Mouse (Mus musculus): Measurements from ENCODE around the gene Lta. TPM values are rescaled to one million over a fixed set of nuclear protein-coding genes. Genes with fewer than 3 reads are reported as not detected.

Gene Lta
- total RNA-seq, 2 experiments from 2014 or later, result 0.23 to 0.60 TPM

DNA sequence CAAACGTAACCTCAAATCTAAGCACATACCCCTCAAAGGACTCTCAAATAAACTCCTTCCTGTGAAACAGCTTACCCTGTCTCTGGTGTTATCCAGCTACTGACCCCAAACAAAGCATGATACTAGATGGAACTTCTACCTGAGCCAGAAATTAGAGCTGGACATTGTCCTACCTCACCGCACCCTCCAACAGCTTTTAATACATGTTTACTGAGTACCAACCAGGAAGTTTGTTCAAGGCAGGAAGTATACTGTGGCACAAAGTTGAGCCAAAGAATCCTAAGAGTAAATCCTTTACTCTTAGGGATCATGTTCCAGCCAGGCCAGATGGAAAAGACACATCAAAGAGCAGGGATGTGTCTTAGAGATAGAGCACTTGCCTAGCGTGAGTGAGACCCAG is 5.4 kb upstream of the Lta start:
- DNase-seq (ENCODE audit: low spot score in 2 of 2), result no peak

- no peak for DNase-seq (ENCODE audit: low spot score in 2 of 2)
Observed at GRCm38 (mm10) chr17:35209785-35210535, 4.8 kb upstream of the Lta start.

DNA sequence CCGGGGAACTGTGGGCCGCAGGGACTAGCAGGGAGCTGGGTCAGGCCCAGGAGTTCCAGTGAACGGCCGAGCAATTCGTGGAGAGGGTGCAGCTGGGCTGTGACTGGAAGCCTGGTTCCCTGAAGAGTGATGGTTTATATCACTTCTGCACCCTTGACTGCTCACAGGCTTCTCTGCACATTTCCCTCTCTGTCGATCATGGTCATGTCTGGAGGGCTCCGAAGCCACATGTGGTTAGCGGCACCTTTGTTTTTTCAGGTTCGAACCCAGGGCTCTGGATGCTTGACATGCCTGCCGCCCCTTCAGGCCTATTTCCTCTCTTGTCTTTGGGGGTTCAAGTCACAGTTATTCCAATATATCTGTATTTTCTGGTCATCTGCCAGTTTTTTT is 224 bp upstream of the Lta start:
- DNase-seq (ENCODE audit: low spot score in 2 of 2), result no peak

GRCm38 (mm10) chr17:35202442-35202841 is 2.7 kb downstream of the Lta start:
- no peak for DNase-seq (ENCODE audit: low spot score in 2 of 2)

GRCm38 (mm10) chr17:35201787-35202186 is 3.4 kb downstream of the Lta start, which contains the start of gene Tnf:
Tnf (minus strand) TSS chr17:35202007.
- no peak for DNase-seq (ENCODE audit: low spot score in 2 of 2)

- DNase-seq (ENCODE audit: low spot score in 2 of 2), result no peak
Observed at GRCm38 (mm10) chr17:35201128-35201527, 4.0 kb downstream of the Lta start.

DNA sequence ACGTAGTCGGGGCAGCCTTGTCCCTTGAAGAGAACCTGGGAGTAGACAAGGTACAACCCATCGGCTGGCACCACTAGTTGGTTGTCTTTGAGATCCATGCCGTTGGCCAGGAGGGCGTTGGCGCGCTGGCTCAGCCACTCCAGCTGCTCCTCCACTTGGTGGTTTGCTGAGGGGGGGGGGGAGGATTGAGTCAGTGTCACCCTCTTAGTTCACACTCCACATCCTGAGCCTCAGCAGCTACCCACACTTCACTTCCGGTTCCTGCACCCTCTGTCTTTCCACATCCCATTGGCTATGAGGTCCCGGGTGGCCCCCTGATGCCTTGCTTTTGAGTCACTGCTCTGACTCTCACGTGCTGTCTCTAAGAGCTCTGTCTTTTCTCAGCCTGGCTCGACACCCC is 4.8 kb downstream of the Lta start:
- no peak for DNase-seq (ENCODE audit: low spot score in 2 of 2)

- DNase-seq (ENCODE audit: low spot score in 2 of 2), result no peak
Observed at GRCm38 (mm10) chr17:35198946-35199345, 6.2 kb downstream of the Lta start.

DNA sequence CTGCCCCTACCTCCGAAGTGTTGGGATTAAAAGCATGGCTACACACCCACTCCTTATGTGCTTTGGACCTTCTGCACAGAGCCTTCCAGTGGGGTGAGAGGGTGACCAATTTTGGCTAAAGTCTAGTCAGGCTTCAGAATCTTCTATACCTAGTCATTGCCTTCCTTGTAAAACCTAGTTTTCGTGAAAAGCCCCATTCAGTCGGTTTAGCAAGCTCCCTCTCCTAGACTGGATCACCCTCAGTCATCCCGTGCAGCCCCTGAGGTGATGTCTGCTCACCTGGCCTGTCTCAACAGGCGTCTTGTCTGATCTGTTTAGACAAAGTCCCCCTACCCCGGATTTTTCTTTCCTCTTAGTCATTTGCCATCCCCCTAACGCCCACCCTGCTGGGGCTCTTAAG is 7.1 kb downstream of the Lta start:
- DNase-seq (ENCODE audit: low spot score in 2 of 2), result no peak

DNA sequence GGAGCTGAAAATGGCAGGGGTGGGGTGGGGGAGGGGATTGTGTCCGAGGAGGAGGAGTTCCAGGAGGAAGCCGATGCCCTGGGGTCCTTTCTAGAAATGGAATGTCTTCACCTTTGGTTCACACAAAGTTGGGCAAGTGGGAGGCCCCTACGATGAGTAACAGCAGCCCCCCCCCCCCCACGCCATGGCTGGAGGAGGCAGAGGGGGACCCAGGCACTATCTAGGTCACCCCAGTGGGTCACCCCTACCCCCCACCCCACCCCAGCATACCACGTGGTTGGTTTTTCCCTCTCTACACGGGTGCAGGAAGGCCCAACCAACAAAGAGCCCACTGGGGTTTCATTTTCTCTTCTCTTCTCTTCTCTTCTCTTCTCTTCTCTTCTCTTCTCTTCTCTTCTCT is 8.0 kb downstream of the Lta start:
- DNase-seq (ENCODE audit: low spot score in 2 of 2), result no peak

DNA sequence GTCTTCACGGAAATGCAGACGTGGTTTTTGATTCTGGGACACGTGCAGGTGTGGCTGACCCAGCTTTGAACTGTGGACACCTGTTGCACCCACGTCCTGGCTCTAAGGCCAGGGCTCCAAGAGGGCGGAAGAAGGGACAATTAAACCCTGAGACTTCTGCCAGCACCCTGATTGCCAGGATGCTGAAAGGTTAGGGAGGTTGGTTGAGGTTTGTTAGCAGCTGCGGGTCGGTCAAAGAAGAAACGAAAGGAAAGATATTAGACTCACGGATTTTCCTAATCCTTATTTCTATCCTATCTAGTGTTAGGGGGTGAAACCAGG is 8.9 kb downstream of the Lta start:
- no peak for DNase-seq (ENCODE audit: low spot score in 2 of 2)

- peak; percentile 78 to 83 for DNase-seq (ENCODE audit: low spot score in 2 of 2)
Observed at GRCm38 (mm10) chr17:35195631-35196320, 9.4 kb downstream of the Lta start.

GRCm38 (mm10) chr17:35194844-35195630 is 10.1 kb downstream of the Lta start:
- no peak for DNase-seq (ENCODE audit: low spot score in 2 of 2)

DNA sequence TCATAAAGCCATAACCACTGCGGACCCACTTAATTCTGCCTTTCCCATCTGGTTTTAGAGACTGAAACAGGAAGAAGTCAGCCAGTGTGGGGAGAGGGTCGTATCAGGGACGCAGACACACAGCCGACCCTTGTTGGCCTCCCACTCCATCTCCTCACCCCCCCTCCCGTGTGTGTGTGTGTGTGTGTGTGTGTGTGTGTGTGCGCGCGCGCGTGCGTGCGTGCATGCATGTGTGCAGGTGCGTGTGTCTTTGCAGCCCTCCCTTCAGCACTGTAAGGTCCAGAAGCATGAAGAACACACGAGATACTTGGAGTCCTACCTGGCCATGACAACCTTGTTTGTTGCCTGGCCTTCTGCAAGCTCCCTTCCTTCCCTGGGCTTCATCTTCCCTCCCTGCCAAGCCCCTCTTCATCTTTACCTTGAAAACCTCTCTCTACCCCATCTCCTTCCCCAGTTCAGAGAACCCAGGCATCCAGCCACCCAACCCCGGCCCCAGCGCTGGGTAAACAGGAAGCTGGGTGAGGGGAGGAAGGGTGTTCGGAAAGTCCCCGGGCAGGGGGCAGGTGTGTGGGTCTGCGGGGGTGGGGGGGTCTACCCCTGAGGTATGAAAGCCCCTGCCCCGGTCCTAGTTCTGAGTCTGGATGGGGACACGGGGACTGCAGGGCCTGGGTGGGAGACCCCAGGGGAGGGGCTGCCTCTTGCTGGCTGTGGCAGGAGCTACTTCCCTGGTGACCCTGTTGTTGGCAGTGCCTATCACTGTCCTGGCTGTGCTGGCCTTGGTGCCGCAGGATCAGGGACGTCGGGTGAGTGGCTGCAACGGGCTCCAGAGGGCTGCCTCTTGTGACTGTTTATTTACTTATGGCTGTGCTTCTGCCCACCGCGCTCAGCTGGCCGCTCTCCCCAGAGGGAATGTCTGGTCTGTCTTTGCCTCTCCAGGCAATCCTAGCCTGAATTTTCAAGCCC is 11.0 kb downstream of the Lta start, which contains the start of gene Ltb:
Gene Ltb (plus strand): TSS at position 559 of the 963 bp plus-strand sequence.
- no peak for DNase-seq (ENCODE audit: low spot score in 2 of 2)

DNA sequence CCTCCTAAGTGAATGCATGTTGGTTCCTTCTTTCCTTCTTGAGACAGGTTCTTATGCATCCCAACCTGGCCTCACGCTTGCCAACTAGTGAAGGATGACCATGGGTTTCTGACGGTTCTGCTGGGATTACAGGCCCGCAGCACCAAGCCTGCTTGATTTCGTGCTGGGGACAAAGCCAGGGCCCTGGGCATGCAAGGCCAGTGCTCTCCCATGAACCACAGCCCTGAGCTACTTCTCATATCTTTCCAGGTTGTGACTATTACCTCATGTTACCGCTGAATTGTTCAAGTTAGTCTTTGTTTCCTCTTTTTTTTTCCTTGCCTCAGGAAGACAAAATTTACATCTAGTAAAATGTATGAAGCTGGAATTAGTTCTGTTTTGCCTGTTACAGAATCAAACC is 12.2 kb downstream of the Lta start:
- DNase-seq (ENCODE audit: low spot score in 2 of 2), result no peak

GRCm38 (mm10) chr17:35191723-35192122 is 13.4 kb downstream of the Lta start:
- no peak for DNase-seq (ENCODE audit: low spot score in 2 of 2)

- no peak for DNase-seq (ENCODE audit: low spot score in 2 of 2)
Observed at GRCm38 (mm10) chr17:35190096-35190495, 15.1 kb downstream of the Lta start.

DNA sequence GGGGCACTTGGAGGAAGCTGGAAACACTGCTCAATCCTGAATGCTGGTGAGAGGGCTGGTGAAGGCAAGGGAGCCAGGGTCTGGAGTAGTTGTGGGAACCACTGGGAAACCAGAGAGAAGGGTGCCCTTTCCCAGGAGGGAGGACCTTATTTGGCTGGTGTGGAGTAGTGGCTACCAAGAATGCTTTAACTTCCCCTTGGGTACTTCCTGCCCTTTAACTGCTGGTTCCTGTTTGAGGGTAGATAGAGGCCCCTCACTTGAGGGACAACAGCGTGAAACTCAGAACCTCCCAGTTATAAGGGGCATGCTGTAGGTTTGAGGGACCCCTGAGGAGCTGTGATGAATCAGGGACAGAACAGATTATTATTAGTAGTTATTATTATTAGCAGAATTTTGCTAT is 16.0 kb downstream of the Lta start:
- no peak for DNase-seq (ENCODE audit: low spot score in 2 of 2)

DNA sequence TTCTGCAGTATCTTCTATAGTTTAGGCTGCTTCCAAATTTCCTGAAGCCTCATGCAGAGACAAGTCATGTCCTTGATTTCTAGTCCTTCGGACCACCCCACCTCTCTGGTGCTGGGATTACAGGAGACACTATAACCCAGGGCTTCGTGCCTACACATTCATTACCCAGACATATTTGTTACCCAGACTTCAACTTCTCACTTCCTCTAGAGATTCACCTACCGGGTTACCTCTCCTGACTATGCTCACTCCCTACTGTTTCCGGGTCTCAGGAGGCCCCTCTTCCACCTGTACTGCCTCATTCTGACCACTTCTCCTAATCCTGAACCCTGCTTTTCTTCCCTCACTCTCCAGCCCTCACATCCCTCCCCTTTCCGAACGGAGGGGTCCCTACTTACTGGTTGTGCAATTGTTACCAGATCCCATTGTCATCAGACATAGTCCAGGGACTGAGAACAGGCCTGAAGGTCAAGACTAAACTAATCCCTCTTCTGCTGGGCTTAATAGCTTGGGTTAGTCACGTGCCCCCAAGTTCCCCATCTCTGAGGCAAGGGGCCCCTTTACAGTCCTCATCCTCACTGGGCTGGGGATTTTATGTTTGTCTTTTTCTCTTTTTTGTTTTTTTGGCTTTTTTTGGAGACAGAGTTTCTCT is 17.1 kb downstream of the Lta start, which contains the start of gene Lst1:
Gene Lst1 (minus strand): TSS at position 481 of the 652 bp plus-strand sequence.
- no peak for DNase-seq (ENCODE audit: low spot score in 2 of 2)

GRCm38 (mm10) chr17:35187345-35187744 is 17.8 kb downstream of the Lta start:
- no peak for DNase-seq (ENCODE audit: low spot score in 2 of 2)

Data from left cerebral cortex, adult 18-20 months (tissue).